Mouse (Mus musculus) cerebellum, adult (tissue): ENCODE measurements around the gene Ywhah.

Source experiments
- ATAC-seq: cut with Nextera tagmentation; 2 replicates; pipeline ENCODE4 v1.9.2; 2017; ENCODE audit warnings: mild to moderate bottlenecking, moderate library complexity, mixed read lengths; ENCODE audit not compliant: insufficient number of reproducible peaks, low FRiP score, low TSS enrichment

The Ywhah gene

DNA sequence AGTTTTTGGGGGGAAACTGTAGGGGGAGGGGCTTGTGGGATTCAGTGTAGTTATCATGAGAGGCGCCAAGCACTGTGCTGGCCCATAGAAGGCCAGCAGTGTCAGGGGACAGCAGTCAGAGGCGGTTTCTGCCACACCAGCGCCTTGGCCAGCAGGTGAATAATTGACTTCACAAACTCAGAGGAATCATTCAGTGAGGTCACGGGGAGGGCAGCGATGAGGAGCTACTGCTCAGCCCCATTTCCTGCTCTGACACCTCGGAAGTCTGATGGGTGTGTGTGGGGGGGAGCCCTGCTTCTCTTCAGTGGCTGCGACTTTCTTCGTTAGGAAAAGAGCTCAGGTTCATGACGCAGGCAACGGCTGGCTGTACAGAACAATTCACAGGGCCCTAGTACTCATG is 24.8 kb downstream of the Ywhah start:
- ATAC-seq, result no peak

DNA sequence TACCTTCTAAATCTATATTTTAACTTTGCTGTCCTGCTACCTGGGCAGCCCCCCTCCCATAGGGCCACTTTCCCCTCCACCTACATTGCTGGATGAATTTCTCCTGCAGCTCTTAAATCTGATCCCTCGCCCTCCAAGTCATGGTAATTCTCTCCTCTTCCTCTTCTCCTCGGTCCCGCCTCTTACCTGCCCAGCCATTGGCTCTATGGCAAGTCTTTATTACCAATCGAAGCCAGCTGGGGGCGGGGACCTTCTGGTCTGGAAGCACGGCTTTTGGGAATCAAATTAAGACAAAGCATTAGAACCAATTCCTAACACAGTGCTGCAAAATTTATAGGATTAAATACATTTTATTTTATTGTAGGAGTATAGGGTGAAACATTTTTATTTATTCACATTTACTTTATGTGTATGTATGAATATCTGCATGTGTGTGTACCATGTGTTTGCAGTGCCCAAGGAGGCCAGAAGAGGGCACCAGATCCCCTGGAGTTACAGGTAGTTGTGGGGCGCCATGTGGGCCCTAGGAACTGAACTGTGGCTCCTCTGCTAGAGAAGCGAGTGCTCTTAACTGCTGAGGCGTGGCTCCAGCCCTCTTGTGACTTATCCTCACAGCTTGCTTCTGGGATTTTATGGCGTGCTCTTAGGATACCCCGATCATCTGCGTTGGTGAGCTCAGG is 26.2 kb downstream of the Ywhah start:
- ATAC-seq, result no peak

DNA sequence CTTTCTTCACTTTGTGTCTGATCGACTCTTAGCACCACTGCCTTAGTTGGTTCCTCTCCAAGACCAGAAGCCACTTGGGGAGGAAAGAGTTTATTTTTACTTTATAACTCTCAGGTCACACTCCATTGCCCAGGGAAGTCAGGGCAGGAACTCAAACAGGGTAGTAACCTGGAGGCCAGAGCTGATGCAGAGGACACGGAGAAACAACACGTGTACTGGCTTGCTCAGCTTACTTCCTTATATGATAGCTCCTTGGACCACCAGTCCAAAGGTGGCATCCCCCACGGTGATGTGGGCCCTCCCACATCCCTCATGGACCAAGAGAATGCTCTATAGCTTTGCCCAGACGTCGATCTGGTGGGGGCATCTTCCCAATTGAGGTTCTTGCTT is 26.7 kb downstream of the Ywhah start:
- no peak for ATAC-seq

DNA sequence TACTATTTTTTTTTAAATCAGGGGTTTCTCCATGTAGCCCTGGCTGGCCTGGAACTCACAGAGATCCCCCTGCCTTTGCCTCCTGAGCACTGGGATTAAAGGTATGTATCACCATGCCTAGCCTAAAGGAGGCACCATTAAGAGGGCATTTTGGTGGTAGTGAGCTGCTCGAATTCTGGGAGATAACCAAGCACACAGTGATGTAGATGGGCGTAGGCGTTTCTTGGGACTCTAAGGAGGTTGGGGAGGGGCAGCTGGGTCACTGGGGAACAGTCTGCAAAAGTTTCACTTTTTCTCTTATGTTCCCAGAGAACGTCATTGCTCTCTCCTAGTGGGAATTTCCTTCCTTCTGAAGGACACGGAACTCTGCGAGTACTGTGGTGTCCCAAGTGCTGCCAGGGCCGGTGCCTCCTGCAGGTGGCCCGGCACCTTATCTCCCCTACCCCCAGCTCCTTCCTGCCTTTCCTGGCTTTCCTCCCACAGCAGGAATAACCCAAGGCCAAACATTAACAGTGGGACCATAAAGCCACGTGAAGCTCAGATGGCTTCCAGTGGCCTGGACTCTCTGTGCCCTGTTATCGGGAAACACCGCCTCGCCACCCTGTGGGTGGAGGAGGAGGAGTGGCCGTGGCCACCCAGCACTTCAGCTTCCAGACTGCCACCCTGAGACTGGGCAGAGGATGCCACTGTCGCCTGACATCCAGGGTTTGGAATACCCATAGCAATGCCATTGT is 34.4 kb downstream of the Ywhah start:
- ATAC-seq, result no peak

DNA sequence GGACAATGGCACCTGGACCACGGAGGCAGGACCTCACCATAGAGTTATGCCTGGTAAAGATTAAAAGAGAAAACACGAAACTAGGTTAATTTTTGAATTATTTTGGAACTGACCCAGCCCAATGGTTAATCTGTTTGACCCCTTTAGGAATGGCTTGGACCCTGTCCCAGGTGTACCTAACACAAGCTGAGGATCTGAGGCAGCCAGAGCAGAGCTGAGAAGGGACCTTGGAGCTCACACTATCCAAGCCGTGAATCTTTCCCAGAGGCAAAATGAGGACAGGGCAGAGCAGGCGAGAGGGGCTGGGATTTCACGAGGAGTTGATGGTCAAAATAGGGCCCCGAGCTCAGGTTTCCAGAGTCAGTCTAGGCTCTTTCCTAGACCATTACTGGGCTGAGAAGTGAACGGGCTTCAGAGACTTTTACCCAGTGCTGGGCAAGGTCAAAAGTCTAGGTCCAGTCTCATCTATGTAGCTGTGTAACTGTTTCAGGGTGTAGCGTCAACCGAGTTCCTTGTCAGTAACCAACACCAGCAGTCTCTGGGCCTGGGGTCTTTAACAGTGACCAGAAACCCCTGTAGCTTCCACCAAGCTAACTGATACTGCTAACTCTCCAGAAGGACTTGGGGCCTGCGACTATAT is 37.6 kb downstream of the Ywhah start:
- ATAC-seq, result no peak

DNA sequence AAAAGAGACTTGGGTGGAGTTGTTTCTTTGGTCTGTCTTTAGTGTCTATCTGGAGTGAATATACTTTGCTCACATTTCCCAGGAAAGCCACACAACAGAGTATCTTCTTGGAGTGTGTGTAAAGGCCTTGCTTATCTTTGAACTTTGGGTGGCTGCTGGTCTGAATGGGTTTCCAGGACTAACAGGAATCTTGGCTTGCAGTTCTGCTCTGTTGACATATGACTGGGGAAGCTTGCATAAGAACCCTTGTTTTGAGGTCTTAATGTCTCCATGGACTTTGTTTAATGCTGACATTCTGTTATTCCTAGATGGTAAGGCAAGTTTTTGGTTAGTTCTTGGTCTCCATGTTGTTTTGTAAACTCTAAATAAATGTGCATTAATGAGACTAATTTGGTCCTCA is 51.5 kb downstream of the Ywhah start:
- ATAC-seq, result no peak

DNA sequence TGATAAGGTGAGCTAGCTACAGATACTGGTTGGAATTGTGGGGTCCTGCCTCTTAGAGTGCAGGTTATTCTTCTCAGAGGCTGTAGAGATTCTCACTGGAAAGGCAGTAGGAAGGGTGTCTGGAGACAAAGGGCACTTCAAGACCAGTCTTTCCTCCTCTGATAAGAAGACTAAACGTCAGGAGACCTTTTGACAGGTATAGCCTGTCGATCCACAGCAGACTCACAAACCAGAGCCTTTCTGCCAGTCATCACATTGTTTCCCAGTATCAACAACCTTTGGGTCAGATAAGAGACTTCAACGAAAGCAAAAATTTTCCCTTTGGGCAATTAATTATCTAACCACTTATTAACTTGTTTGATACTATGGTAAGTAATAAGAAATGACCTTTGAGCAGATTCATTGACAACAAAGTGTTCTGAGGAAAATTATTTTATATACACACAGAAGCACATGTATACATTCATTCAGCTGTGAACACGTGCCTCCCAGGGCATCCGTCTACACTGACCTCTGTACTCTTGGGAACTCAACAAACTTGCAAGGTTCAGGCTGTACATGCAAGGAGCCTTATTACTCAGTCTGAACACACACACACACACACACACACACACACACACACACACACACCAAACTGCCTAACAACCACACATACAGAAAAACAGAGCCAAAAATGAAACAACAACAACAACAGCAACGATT is 58.0 kb downstream of the Ywhah start:
- no peak for ATAC-seq
